Mouse (Mus musculus): ENCODE data around the gene Smarcc2.

GRCm38 (mm10) chr10:128490912-128491311 is 31.9 kb downstream of the Smarcc2 start:
- TF ChIP-seq CTCF (IDR thresholded peaks at IDR 0.05; ENCODE audit: low read depth, low read length) (no peak), POLR2A (IDR thresholded peaks at IDR 0.05; ENCODE audit: extremely low read depth, insufficient read depth, low read length) (no peak)
